Mouse (Mus musculus): ENCODE results near the gene Ddx52. TPM values are rescaled to one million over a fixed set of nuclear protein-coding genes. Genes with fewer than 3 reads are reported as not detected.

Gene Ddx52
- polyA plus RNA-seq, 1 experiment from 2014 or later: 27.4 TPM

DNA sequence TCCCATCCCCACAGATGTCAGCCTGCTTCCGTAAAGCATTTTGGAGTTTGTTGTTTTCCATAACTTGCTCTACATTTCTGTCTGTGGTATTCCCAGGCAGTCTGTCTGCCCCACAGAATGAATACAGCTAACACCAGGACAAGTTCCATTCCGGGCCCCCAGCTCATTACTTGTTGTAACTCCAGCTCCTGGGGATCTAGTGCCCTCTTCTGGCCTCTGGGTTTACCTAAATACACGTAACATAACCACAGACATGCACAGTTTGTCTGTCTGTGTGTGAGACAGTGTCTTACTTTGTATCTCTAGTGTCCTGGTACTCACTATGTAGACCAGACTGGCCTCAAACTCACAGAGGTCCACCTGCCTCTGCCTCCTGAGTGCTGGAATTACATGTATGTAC is 59.4 kb downstream of the Ddx52 start:
- Histone ChIP-seq H3K4me1 (ENCODE audit: control insufficient read depth, insufficient read depth, low read length) (no peaks in the 10 kb centered on the region), H3K27ac (ENCODE audit: low read length) (no peak overlapping the region), H3K4me2 (ENCODE audit: low read depth, low read length) (no peak overlapping the region), H3K4me3 (replicated peaks; ENCODE audit: low read length) (no peak overlapping the region), H3K27me3 (ENCODE audit: control insufficient read depth, insufficient read depth, low read length) (no peaks in the 10 kb centered on the region), H3K9ac (ENCODE audit: low read length) (no peak overlapping the region), H3K9me3 (replicated peaks; ENCODE audit: control insufficient read depth, low read length) (no peaks in the 10 kb centered on the region), H3K36me3 (ENCODE audit: control insufficient read depth, insufficient read depth, low read length) (no peaks in the 10 kb centered on the region)
- ATAC-seq (ENCODE audit: insufficient read depth, low FRiP score): no peak
- 91% methylated on average over 3 of the region's 3 CpGs for WGBS

DNA sequence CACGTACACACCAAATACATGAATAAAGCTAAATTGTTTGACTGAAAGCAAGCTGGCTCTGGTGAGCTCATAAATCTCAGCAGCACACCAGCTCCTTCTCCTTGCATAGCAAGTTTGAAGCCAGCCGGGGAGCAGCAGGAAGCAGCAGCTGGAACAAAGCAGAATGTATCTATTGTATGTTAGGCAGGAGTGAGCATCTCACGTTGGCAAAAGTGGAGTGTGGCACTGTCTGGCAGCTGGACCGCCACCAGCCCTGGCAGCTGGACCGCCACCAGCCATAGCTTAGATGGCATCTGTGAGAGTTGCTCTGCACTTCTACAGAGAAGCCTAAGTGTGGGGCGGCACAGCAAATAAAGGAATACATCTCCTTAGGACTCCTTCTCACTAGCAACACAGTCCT is 62.1 kb downstream of the Ddx52 start:
- no peak for ATAC-seq (ENCODE audit: insufficient read depth, low FRiP score)
- Histone ChIP-seq H3K27ac (ENCODE audit: low read length) (no peak overlapping the region), H3K9ac (ENCODE audit: low read length) (no peak overlapping the region), H3K4me2 (ENCODE audit: low read depth, low read length) (no peak overlapping the region), H3K36me3 (ENCODE audit: control insufficient read depth, insufficient read depth, low read length) (peaks cover 5% of the 10 kb centered on the region; the same call in 1 of the 2 replicates), H3K9me3 (replicated peaks; ENCODE audit: control insufficient read depth, low read length) (no peaks in the 10 kb centered on the region), H3K27me3 (ENCODE audit: control insufficient read depth, insufficient read depth, low read length) (no peaks in the 10 kb centered on the region), H3K4me1 (ENCODE audit: control insufficient read depth, insufficient read depth, low read length) (no peaks in the 10 kb centered on the region), H3K4me3 (replicated peaks; ENCODE audit: low read length) (no peak overlapping the region)
- WGBS: 86% methylated on average over 6 of the region's 6 CpGs

DNA sequence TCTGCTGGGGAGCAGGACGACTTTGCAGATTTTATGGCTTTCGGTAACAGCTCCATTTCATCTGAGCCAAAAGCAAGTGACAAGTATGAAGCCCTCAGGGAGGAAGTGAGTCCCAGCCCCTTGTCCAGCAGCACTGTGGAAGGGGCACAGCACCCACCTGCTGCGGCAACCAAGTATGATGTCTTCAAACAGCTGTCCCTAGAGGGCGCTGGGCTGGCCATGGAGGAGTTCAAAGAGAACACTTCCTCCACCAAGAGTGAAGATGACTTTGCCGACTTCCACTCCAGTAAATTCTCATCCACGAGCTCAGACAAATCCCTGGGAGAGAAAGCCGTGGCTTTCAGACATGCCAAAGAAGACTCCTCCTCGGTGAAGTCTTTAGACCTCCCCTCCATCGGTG is 67.1 kb downstream of the Ddx52 start:
- Histone ChIP-seq H3K36me3 (ENCODE audit: control insufficient read depth, insufficient read depth, low read length) (peaks cover 5% of the 10 kb centered on the region; the same call in 1 of the 2 replicates), H3K9ac (ENCODE audit: low read length) (no peak overlapping the region), H3K27ac (ENCODE audit: low read length) (no peak overlapping the region), H3K4me3 (replicated peaks; ENCODE audit: low read length) (no peak overlapping the region), H3K4me1 (ENCODE audit: control insufficient read depth, insufficient read depth, low read length) (no peaks in the 10 kb centered on the region), H3K9me3 (replicated peaks; ENCODE audit: control insufficient read depth, low read length) (no peaks in the 10 kb centered on the region), H3K27me3 (ENCODE audit: control insufficient read depth, insufficient read depth, low read length) (no peaks in the 10 kb centered on the region), H3K4me2 (ENCODE audit: low read depth, low read length) (no peak overlapping the region)
- 82% methylated on average over 9 of the region's 9 CpGs for WGBS
- no peak for ATAC-seq (ENCODE audit: insufficient read depth, low FRiP score)

DNA sequence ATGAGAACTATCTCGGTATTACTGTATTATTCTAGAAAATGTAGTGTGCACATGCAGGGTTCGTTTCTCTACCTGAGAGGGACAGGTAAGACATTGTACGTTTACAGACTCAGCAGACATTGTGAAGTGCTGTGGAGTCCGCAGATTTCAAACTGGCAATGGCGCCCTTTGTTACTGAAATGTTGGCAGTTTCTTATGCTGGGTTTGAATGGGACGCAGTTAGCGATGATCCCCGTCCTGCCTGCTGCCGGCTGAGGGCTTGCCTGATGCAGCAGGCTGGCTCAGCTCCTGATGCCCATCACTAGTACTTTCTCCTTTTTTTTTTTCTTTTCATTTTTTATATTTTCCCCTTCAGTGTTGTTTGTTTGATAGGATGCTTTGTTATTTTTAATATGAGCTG is 68.5 kb downstream of the Ddx52 start:
- Histone ChIP-seq H3K9me3 (replicated peaks; ENCODE audit: control insufficient read depth, low read length) (no peaks in the 10 kb centered on the region), H3K36me3 (ENCODE audit: control insufficient read depth, insufficient read depth, low read length) (peaks cover 5% of the 10 kb centered on the region; the same call in 1 of the 2 replicates), H3K4me1 (ENCODE audit: control insufficient read depth, insufficient read depth, low read length) (no peaks in the 10 kb centered on the region), H3K4me3 (replicated peaks; ENCODE audit: low read length) (no peak overlapping the region), H3K4me2 (ENCODE audit: low read depth, low read length) (no peak overlapping the region), H3K27me3 (ENCODE audit: control insufficient read depth, insufficient read depth, low read length) (no peaks in the 10 kb centered on the region), H3K9ac (ENCODE audit: low read length) (no peak overlapping the region), H3K27ac (ENCODE audit: low read length) (no peak overlapping the region)
- no peak for ATAC-seq (ENCODE audit: insufficient read depth, low FRiP score)
- 84% methylated on average over 9 of the region's 9 CpGs for WGBS

DNA sequence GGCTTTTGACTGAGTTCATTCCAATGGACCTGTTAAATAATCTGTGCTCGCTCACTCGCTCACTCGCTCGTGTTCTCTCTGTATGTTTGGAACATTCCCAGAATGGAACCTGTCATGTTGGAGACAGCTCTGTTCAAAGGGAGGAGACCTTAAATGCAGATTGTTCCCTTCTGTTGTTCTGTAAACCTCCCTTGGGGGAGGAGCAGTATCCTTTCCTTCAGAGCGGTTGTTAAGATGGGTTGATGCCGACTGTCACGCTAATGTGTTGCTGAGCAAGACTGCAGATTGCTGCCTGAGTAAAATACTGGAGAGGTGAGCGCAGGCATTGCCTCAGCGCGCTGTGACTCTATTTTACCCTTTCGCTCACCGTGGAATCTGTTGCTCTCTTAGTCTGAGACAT is 69.2 kb downstream of the Ddx52 start:
- no peak overlapping the region for H3K4me2 ChIP-seq (ENCODE audit: low read depth, low read length)
- no peaks in the 10 kb centered on the region for H3K9me3 ChIP-seq (replicated peaks; ENCODE audit: control insufficient read depth, low read length)
- no peak overlapping the region for H3K9ac ChIP-seq (ENCODE audit: low read length)
- no peak overlapping the region for H3K4me3 ChIP-seq (replicated peaks; ENCODE audit: low read length)
- ATAC-seq (ENCODE audit: insufficient read depth, low FRiP score): no peak
- WGBS: 52% methylated on average over 12 of the region's 12 CpGs
- H3K4me1 ChIP-seq (ENCODE audit: control insufficient read depth, insufficient read depth, low read length): no peaks in the 10 kb centered on the region
- no peak overlapping the region for H3K27ac ChIP-seq (ENCODE audit: low read length)
- no peaks in the 10 kb centered on the region for H3K27me3 ChIP-seq (ENCODE audit: control insufficient read depth, insufficient read depth, low read length)
- H3K36me3 ChIP-seq (ENCODE audit: control insufficient read depth, insufficient read depth, low read length): peaks cover 5% of the 10 kb centered on the region; the same call in 1 of the 2 replicates

DNA sequence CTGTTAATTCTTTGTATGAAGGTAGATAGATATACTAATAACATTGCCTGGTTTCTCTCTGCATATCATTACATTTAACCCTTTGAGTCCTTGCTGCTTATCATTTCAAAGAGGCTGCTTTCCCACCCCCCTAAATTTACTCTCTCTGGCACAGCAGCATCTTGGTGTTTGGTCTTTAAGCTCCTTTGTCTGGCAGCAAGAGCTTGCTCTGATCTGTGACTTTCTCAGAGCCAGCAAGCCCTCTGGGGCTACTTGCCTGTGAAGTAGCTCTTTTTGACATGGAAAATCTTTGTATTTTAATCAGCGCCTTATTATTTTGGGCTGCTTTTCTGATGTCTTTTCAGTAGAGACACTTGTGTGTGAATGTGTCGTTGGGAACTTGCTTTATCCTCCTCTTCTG is 69.7 kb downstream of the Ddx52 start:
- Histone ChIP-seq H3K4me2 (ENCODE audit: low read depth, low read length) (no peak overlapping the region), H3K27ac (ENCODE audit: low read length) (no peak overlapping the region), H3K4me3 (replicated peaks; ENCODE audit: low read length) (no peak overlapping the region), H3K4me1 (ENCODE audit: control insufficient read depth, insufficient read depth, low read length) (no peaks in the 10 kb centered on the region), H3K9ac (ENCODE audit: low read length) (no peak overlapping the region), H3K36me3 (ENCODE audit: control insufficient read depth, insufficient read depth, low read length) (peaks cover 5% of the 10 kb centered on the region; the same call in 1 of the 2 replicates), H3K27me3 (ENCODE audit: control insufficient read depth, insufficient read depth, low read length) (no peaks in the 10 kb centered on the region), H3K9me3 (replicated peaks; ENCODE audit: control insufficient read depth, low read length) (no peaks in the 10 kb centered on the region)
- 66% methylated on average over 2 of the region's 2 CpGs for WGBS
- ATAC-seq (ENCODE audit: insufficient read depth, low FRiP score): no peak

Other genes starting within 250 kb of the Ddx52 start
- gene Wfdc17, start 238.1 kb upstream of the Ddx52 start, polyA plus RNA-seq (2015; fragmentation: Nextera tagmentation; extraction: Ambion mirVana): 1.9 and 4.7 TPM in 2 replicates
- gene Wfdc18, start 233.0 kb upstream of the Ddx52 start, polyA plus RNA-seq (2015; fragmentation: Nextera tagmentation; extraction: Ambion mirVana): 0.66 TPM in 1 of 2 replicates, not detected in the other
- gene Wfdc21, start 195.1 kb upstream of the Ddx52 start, polyA plus RNA-seq (2015; fragmentation: Nextera tagmentation; extraction: Ambion mirVana): 5.6 and 11.0 TPM in 2 replicates
- gene Heatr6, start 188.4 kb upstream of the Ddx52 start, polyA plus RNA-seq (2015; fragmentation: Nextera tagmentation; extraction: Ambion mirVana): 18.5 and 19.6 TPM in 2 replicates
- gene Hnf1b, start 92.0 kb upstream of the Ddx52 start, polyA plus RNA-seq (2015; fragmentation: Nextera tagmentation; extraction: Ambion mirVana): 5.6 and 6.9 TPM in 2 replicates
- 11.7 and 12.8 TPM in 2 replicates for gene Synrg, start 22.4 kb downstream of the Ddx52 start, polyA plus RNA-seq (2015; fragmentation: Nextera tagmentation; extraction: Ambion mirVana)
- 19.4 and 24.0 TPM in 2 replicates for gene Dusp14, start 127.2 kb downstream of the Ddx52 start, polyA plus RNA-seq (2015; fragmentation: Nextera tagmentation; extraction: Ambion mirVana)
- gene Tada2a, start 187.5 kb downstream of the Ddx52 start, polyA plus RNA-seq (2015; fragmentation: Nextera tagmentation; extraction: Ambion mirVana): 25.9 and 26.0 TPM in 2 replicates
- 13.5 and 16.1 TPM in 2 replicates for gene Acaca, start 187.6 kb downstream of the Ddx52 start, polyA plus RNA-seq (2015; fragmentation: Nextera tagmentation; extraction: Ambion mirVana)
- 0.10 TPM in 1 of 2 replicates, not detected in the other for gene Gm11437, start 225.4 kb downstream of the Ddx52 start, polyA plus RNA-seq (2015; fragmentation: Nextera tagmentation; extraction: Ambion mirVana)